Mouse (Mus musculus) myocyte (in vitro differentiated cells): ENCODE data around the gene Zfp28. TPM values are rescaled to one million over a fixed set of nuclear protein-coding genes. Genes with fewer than 3 reads are reported as not detected.
"Not testable (repeated sequence)": the region's sequence is repeated elsewhere in the genome, so short reads cannot be mapped to it uniquely, and the experiment has no call there.

Experiments used
- H3K27me3 ChIP-seq: one replicate; pipeline ENCODE4 v1.6.1; 2011; ENCODE audit not compliant: control insufficient read depth, insufficient read depth, insufficient read length
- H3K36me3 ChIP-seq: one replicate; pipeline ENCODE4 v1.6.1; 2011; ENCODE audit not compliant: control insufficient read depth, insufficient read depth
- H3K4me2 ChIP-seq: one replicate; pipeline ENCODE4 v1.6.1; 2011; ENCODE audit warnings: low read depth, control low read depth
- H3K4me3 ChIP-seq: one replicate; pipeline ENCODE4 v1.5.1; 2011; ENCODE audit warnings: mild to moderate bottlenecking, control low read depth, moderate library complexity
- H3K79me2 ChIP-seq: one replicate; pipeline ENCODE4 v1.6.1; 2011; ENCODE audit not compliant: control insufficient read depth, insufficient read depth
- H3ac ChIP-seq: one replicate; pipeline ENCODE4 v1.6.1; 2011; ENCODE audit not compliant: control insufficient read depth, insufficient read length
- CEBPB ChIP-seq: IDR thresholded peaks from 2 replicates; pipeline ENCODE4 v1.6.1; 2011; ENCODE audit warnings: mild to moderate bottlenecking, moderate library complexity; ENCODE audit not compliant: poor library complexity, insufficient read depth, severe bottlenecking
- E2F4 ChIP-seq: IDR thresholded peaks from one replicate; pipeline ENCODE4 v1.6.1; 2011; ENCODE audit warnings: mild to moderate bottlenecking, control low read depth, moderate library complexity; ENCODE audit not compliant: insufficient read depth
- MAX ChIP-seq: IDR thresholded peaks from one replicate; pipeline ENCODE4 v1.6.1; 2011; ENCODE audit warnings: low read depth, mild to moderate bottlenecking, control low read depth
- MYOD1 ChIP-seq, 3 experiments: IDR thresholded peaks; one replicate each; pipeline ENCODE4 v1.6.1; 2011; ENCODE audit warnings: control low read depth in 2 of 3, low read depth in 2 of 3, mild to moderate bottlenecking in 2 of 3, moderate library complexity in 1 of 3; ENCODE audit not compliant: insufficient read length in 2 of 3, control insufficient read depth in 1 of 3
- MYOG ChIP-seq, 3 experiments: IDR thresholded peaks; one replicate each; pipeline ENCODE4 v1.6.1; 2011; ENCODE audit warnings: control low read depth in 2 of 3, low read depth in 2 of 3, mild to moderate bottlenecking in 2 of 3; ENCODE audit not compliant: insufficient read length in 2 of 3, control insufficient read depth in 1 of 3, insufficient read depth in 1 of 3
- POLR2A ChIP-seq: IDR thresholded peaks from one replicate; pipeline ENCODE4 v1.6.1; 2011; ENCODE audit warnings: low read depth, mild to moderate bottlenecking, control low read depth, moderate library complexity; ENCODE audit not compliant: insufficient read length
- POLR2AphosphoS2 ChIP-seq: IDR thresholded peaks from one replicate; pipeline ENCODE4 v1.6.1; 2011; ENCODE audit warnings: low read depth, control low read depth; ENCODE audit not compliant: insufficient read length
- REST ChIP-seq: IDR thresholded peaks from one replicate; pipeline ENCODE4 v1.6.1; 2011; ENCODE audit warnings: mild to moderate bottlenecking, control low read depth, moderate library complexity; ENCODE audit not compliant: insufficient read depth, insufficient read length
- SRF ChIP-seq: IDR thresholded peaks from one replicate; pipeline ENCODE4 v1.6.1; 2011; ENCODE audit warnings: low read depth; ENCODE audit not compliant: control insufficient read depth, insufficient read length
- TCF12 ChIP-seq: IDR thresholded peaks from one replicate; pipeline ENCODE4 v1.6.1; 2011; ENCODE audit warnings: mild to moderate bottlenecking, control low read depth; ENCODE audit not compliant: poor library complexity, insufficient read depth, severe bottlenecking
- TCF3 ChIP-seq: IDR thresholded peaks from one replicate; pipeline ENCODE4 v1.6.1; 2011; ENCODE audit warnings: low read depth, control low read depth; ENCODE audit not compliant: insufficient read length
- USF1 ChIP-seq: IDR thresholded peaks from one replicate; pipeline ENCODE4 v1.6.1; 2011; ENCODE audit warnings: low read depth, mild to moderate bottlenecking, control low read depth, moderate library complexity
- polyA plus RNA-seq: library from polyadenylated mRNA; unstranded; fragments of >200 nt; fragmentation: generic; extraction: Trizol; gene quantifications from one replicate; pipeline ENCODE4 v1.2.1, GENCODE M21; 2012; ENCODE audit warnings: missing spikeins

Gene Zfp28
- polyA plus RNA-seq, 1 experiment, result 2.4 TPM

DNA sequence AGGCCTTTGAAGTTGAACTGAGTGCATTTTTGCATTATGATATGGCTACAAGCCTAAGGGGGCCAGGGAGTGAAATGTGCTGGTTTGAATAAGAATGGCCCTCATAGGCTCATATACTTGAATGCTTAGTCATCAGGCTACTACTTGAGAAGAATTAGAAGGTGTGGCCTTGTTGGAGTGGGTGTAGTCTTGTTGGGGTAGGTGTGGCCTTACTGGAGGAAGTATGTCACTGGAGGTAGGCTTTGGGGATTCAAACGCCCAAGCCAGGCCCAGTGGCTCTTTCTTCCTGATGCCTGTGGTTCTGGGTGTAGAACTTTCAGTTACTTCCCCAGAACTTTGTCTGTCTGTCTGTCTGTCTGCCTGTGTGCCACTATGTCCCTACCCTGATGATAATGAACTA is 18.3 kb upstream of the Zfp28 start:
- no peak for TF ChIP-seq MYOD1 (IDR thresholded peaks at IDR 0.05; ENCODE audit: control insufficient read depth in 1 of 3, insufficient read length in 2 of 3, low read depth in 2 of 3)
- TF ChIP-seq CEBPB, result no peak
- TF ChIP-seq MYOG (IDR thresholded peaks at IDR 0.05; ENCODE audit: control insufficient read depth in 1 of 3, insufficient read depth in 1 of 3, insufficient read length in 2 of 3, low read depth in 2 of 3), result no peak
- no peak for TF ChIP-seq POLR2AphosphoS2
- no peak for TF ChIP-seq USF1
- no peak for TF ChIP-seq TCF12
- TF ChIP-seq MAX, result no peak
- TF ChIP-seq REST, result no peak
- TF ChIP-seq TCF3, result no peak
- no peak for TF ChIP-seq E2F4
- Histone ChIP-seq H3K36me3 (no peaks in the 10 kb centered on the region), H3K27me3 (no peaks in the 10 kb centered on the region), H3ac (no peak overlapping the region), H3K79me2 (no peaks in the 10 kb centered on the region), H3K4me2 (no peak overlapping the region), H3K4me3 (no peak overlapping the region)

DNA sequence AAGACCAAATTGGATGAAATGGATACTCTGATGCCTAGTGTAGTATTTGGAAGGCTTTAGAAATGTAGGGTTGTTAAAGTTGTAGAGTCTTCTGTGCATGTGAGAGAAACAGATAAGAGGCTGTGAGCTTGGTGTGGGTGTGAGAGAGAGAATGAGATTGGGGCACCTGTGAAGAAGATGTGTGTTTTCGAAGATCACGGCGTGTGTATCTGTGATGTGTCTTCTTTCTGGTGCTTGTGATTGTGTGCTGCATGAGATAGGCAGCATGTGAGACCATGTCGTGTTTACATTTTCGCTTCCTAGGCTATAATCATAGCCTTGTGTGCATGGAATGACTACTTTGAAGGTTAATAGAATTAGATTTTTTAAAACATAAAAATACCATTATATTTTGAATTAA is 15.9 kb upstream of the Zfp28 start:
- no peak overlapping the region for H3K4me3 ChIP-seq
- H3K36me3 ChIP-seq, result no peaks in the 10 kb centered on the region
- H3ac ChIP-seq, result no peak overlapping the region
- H3K79me2 ChIP-seq, result no peaks in the 10 kb centered on the region
- H3K4me2 ChIP-seq, result no peak overlapping the region
- H3K27me3 ChIP-seq, result no peaks in the 10 kb centered on the region
- TF ChIP-seq USF1 (no peak), REST (no peak), TCF3 (no peak), POLR2A (no peak), SRF (no peak)

GRCm38 (mm10) chr7:6368146-6368545 is 14.9 kb upstream of the Zfp28 start:
- not testable (repeated sequence) for H3K79me2 ChIP-seq, H3K27me3 ChIP-seq, H3K4me2 ChIP-seq, H3K36me3 ChIP-seq, H3K4me3 ChIP-seq, H3ac ChIP-seq

GRCm38 (mm10) chr7:6369460-6369859 is 13.6 kb upstream of the Zfp28 start:
- H3K4me3 ChIP-seq, result no peak overlapping the region
- TF ChIP-seq REST (no peak), MYOG (IDR thresholded peaks at IDR 0.05; ENCODE audit: control insufficient read depth in 1 of 3, insufficient read depth in 1 of 3, insufficient read length in 2 of 3, low read depth in 2 of 3) (no peak), MYOD1 (IDR thresholded peaks at IDR 0.05; ENCODE audit: control insufficient read depth in 1 of 3, insufficient read length in 2 of 3, low read depth in 2 of 3) (no peak), POLR2A (no peak), TCF12 (no peak), E2F4 (no peak), CEBPB (no peak), POLR2AphosphoS2 (no peak), USF1 (no peak), MAX (no peak), SRF (no peak), TCF3 (no peak)
- no peak overlapping the region for H3K4me2 ChIP-seq
- no peaks in the 10 kb centered on the region for H3K36me3 ChIP-seq
- H3K27me3 ChIP-seq, result no peaks in the 10 kb centered on the region
- no peaks in the 10 kb centered on the region for H3K79me2 ChIP-seq
- no peak overlapping the region for H3ac ChIP-seq

DNA sequence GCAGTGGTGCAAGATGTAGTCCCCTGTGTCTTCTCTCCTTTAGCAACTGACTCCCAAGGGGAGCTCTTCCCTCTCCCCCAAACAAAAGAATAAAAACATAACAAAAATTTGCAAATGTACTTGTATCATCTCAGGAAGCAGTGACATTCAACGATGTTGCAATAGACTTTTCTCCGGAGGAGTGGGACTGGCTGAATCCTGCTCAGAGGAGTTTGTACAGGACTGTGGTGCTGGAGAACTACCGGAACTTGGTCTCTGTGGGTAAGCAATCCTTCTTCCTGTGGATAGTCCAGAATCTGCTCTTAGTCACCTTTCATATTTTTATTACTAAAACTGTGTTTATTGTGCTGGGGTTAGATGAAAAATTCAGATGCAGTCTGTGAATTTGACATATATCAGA is 10.1 kb upstream of the Zfp28 start:
- peaks cover 7% of the 10 kb centered on the region for H3K36me3 ChIP-seq
- TF ChIP-seq MYOD1 (IDR thresholded peaks at IDR 0.05; ENCODE audit: control insufficient read depth in 1 of 3, insufficient read length in 2 of 3, low read depth in 2 of 3) (no peak), MAX (no peak), TCF3 (no peak), SRF (no peak), REST (no peak), CEBPB (no peak), MYOG (IDR thresholded peaks at IDR 0.05; ENCODE audit: control insufficient read depth in 1 of 3, insufficient read depth in 1 of 3, insufficient read length in 2 of 3, low read depth in 2 of 3) (no peak), E2F4 (no peak), USF1 (no peak), POLR2AphosphoS2 (no peak), TCF12 (no peak)

More for the DNA sequence above, 10.1 kb upstream of the Zfp28 start:
- no peaks in the 10 kb centered on the region for H3K27me3 ChIP-seq
- H3K79me2 ChIP-seq, result no peaks in the 10 kb centered on the region
- no peak overlapping the region for H3K4me2 ChIP-seq
- no peak overlapping the region for H3K4me3 ChIP-seq
- no peak overlapping the region for H3ac ChIP-seq
